Mouse (Mus musculus) right cerebral cortex, postnatal 10 days (tissue): ENCODE results near the gene Lpo.

Experiments
- DNase-seq, 2 experiments: peaks; one replicate each; pipeline ENCODE4 v3.0.0; 2021; ENCODE audit warnings: low spot score in 2 of 2

Lpo gene

GRCm38 (mm10) chr11:87805448-87805847 is 22.6 kb downstream of the Lpo start:
- DNase-seq, result no peak

- DNase-seq, result peak in 1 of 2 experiments; percentile 52
Observed at GRCm38 (mm10) chr11:87802621-87803020, 25.5 kb downstream of the Lpo start.

- DNase-seq, result peak in 1 of 2 experiments; percentile 48
Observed at GRCm38 (mm10) chr11:87801711-87802275, 26.3 kb downstream of the Lpo start.

- DNase-seq, result no peak
Observed at GRCm38 (mm10) chr11:87793460-87793859, 34.6 kb downstream of the Lpo start, which contains the start of gene Mpo. Gene Mpo (plus strand): TSS chr11:87793581.

GRCm38 (mm10) chr11:87790088-87790487 is 38.0 kb downstream of the Lpo start:
- DNase-seq, result no peak

GRCm38 (mm10) chr11:87780130-87780529 is 48.0 kb downstream of the Lpo start:
- no peak for DNase-seq

- DNase-seq, result no peak
Observed at GRCm38 (mm10) chr11:87779392-87779791, 48.7 kb downstream of the Lpo start.

GRCm38 (mm10) chr11:87778915-87779314 is 49.2 kb downstream of the Lpo start:
- DNase-seq, result no peak

- peak; percentile 73 to 74 for DNase-seq
Observed at GRCm38 (mm10) chr11:87778100-87778765, 49.9 kb downstream of the Lpo start.

- DNase-seq, result no peak
Observed at GRCm38 (mm10) chr11:87772354-87772753, 55.7 kb downstream of the Lpo start.

GRCm38 (mm10) chr11:87770989-87771388 is 57.1 kb downstream of the Lpo start:
- DNase-seq, result peak in 1 of 2 experiments; percentile 78

GRCm38 (mm10) chr11:87768745-87769144 is 59.3 kb downstream of the Lpo start:
- no peak for DNase-seq

- peak; percentile 65 to 71 for DNase-seq
Observed at GRCm38 (mm10) chr11:87763988-87764876, 63.9 kb downstream of the Lpo start.

- peak; percentile 85 to 89 for DNase-seq
Observed at GRCm38 (mm10) chr11:87763511-87763987, 64.5 kb downstream of the Lpo start.

GRCm38 (mm10) chr11:87762702-87763385 is 65.2 kb downstream of the Lpo start:
- peak; percentile 61 to 75 for DNase-seq

- DNase-seq, result no peak
Observed at GRCm38 (mm10) chr11:87761806-87762701, 66.0 kb downstream of the Lpo start.

- DNase-seq, result no peak
Observed at GRCm38 (mm10) chr11:87761181-87761721, 66.8 kb downstream of the Lpo start.

GRCm38 (mm10) chr11:87760301-87761081 is 67.6 kb downstream of the Lpo start, which contains the start of gene Tspoap1:
Gene Tspoap1 (plus strand): TSS chr11:87760541.
- peak; percentile 89 to 94 for DNase-seq

- peak; percentile 67 to 74 for DNase-seq
Observed at GRCm38 (mm10) chr11:87759609-87760005, 68.5 kb downstream of the Lpo start.
